Mouse (Mus musculus) lung, adult 18-20 months (tissue): ENCODE results near the gene Lrrc41.

Experiments used
- DNase-seq, 2 experiments: peaks; one replicate each; pipeline ENCODE4 v3.0.0; 2022; ENCODE audit warnings: mixed read lengths in 2 of 2

The Lrrc41 gene

GRCm38 (mm10) chr4:116074861-116075620, at the start of gene Lrrc41, which contains the start of gene Uqcrh:
Lrrc41 (plus strand) TSS chr4:116075269.
Uqcrh (minus strand) TSS chr4:116075071.
- peak; percentile 94 for DNase-seq

- DNase-seq: no peak
Measured at GRCm38 (mm10) chr4:116032906-116033305, 42.2 kb upstream of the Lrrc41 start.

- no peak for DNase-seq
Measured at GRCm38 (mm10) chr4:116033374-116033773, 41.7 kb upstream of the Lrrc41 start.

GRCm38 (mm10) chr4:116040466-116040865, 34.6 kb upstream of the Lrrc41 start:
- peak in 1 of 2 experiments; percentile 10 for DNase-seq

GRCm38 (mm10) chr4:116042186-116042585, 32.9 kb upstream of the Lrrc41 start:
- no peak for DNase-seq

GRCm38 (mm10) chr4:116046604-116047003, 28.5 kb upstream of the Lrrc41 start:
- DNase-seq: no peak

- DNase-seq: no peak
Measured at GRCm38 (mm10) chr4:116047681-116048080, 27.4 kb upstream of the Lrrc41 start.

- DNase-seq: peak; percentile 92 to 95
Measured at GRCm38 (mm10) chr4:116048130-116048920, 26.7 kb upstream of the Lrrc41 start.

- no peak for DNase-seq
Measured at GRCm38 (mm10) chr4:116049211-116049610, 25.9 kb upstream of the Lrrc41 start.

- peak; percentile 67 to 75 for DNase-seq
Measured at GRCm38 (mm10) chr4:116052526-116053293, 22.4 kb upstream of the Lrrc41 start.

- peak; percentile 93 to 95 for DNase-seq
Measured at GRCm38 (mm10) chr4:116053399-116053961, 21.6 kb upstream of the Lrrc41 start, which contains the start of gene Nsun4. Nsun4 (minus strand) TSS chr4:116053876.

- DNase-seq: no peak
Measured at GRCm38 (mm10) chr4:116057559-116057958, 17.5 kb upstream of the Lrrc41 start.

- no peak for DNase-seq
Measured at GRCm38 (mm10) chr4:116059012-116059726, 15.9 kb upstream of the Lrrc41 start.

GRCm38 (mm10) chr4:116063855-116064254, 11.2 kb upstream of the Lrrc41 start:
- DNase-seq: no peak

- peak in 1 of 2 experiments; percentile 27 for DNase-seq
Measured at GRCm38 (mm10) chr4:116070116-116070515, 5.0 kb upstream of the Lrrc41 start.

- no peak for DNase-seq
Measured at GRCm38 (mm10) chr4:116073146-116073545, 1.9 kb upstream of the Lrrc41 start.

- no peak for DNase-seq
Measured at GRCm38 (mm10) chr4:116074145-116074675, 859 bp upstream of the Lrrc41 start.

- peak; percentile 70 to 73 for DNase-seq
Measured at GRCm38 (mm10) chr4:116075631-116076368, 731 bp downstream of the Lrrc41 start.

- DNase-seq: peak; percentile 29 to 32
Measured at GRCm38 (mm10) chr4:116076369-116077231, 1.5 kb downstream of the Lrrc41 start.
